Mouse (Mus musculus): ENCODE results near the gene Gak.
"Not testable (repeated sequence)": the region's sequence is repeated elsewhere in the genome, so short reads cannot be mapped to it uniquely, and the experiment has no call there.

Gene Gak

DNA sequence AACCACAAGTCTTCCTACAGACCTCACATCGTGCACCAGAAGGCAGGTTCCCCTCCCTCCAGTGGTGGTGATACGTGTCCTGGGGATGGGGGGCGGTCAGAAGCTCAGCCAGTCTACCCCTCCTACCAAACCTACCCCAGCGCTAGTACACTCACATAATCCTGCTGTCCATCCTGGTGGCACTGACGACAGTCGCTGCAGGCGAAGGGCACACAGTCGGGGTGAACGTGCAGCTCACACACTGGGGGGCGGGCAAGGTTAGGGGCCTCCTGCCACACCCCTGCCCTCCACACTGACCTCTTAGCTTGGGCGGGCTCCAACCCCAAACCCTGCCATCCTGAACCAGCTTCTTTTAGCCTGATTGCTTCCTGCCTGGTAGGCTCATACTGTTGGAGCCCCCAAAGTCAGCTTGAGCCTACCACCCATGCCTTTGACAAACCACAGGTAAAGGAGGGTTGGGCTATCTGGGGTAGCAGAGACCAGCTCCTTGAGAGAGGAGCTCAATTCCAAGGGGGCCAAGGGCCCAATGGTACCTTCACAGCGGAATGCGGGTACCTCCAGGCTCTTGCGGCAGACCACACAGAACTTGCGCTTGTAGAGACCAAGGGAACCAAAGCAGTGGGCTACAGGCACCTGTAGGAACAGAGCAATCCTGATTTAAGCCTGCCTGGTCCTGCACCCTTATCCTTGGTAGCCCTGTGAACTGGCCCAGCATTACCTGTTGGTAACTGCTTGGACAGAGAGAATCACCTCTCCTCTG lies 26.5 kb upstream of the Gak start:
- DNase-seq = no peak

DNA sequence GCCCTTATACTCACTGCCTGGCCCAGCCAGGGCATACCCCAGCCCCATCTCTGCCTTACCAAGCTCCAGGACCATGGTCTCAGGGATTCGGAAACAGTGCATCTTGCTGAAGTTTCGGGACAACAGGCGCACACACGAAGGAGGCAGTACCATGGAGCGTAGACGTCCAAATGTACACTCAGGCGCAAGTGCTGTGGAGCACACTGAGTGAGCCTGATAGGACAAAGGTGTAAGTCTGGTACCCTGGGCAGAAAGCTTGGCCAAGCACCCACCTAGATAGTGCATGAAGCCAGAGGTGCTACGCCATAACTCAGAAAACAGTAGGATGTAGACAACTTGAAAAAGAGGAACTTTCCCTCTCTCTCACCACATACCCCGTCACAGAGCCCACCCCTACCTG lies 25.8 kb upstream of the Gak start:
- no peak for DNase-seq

DNA sequence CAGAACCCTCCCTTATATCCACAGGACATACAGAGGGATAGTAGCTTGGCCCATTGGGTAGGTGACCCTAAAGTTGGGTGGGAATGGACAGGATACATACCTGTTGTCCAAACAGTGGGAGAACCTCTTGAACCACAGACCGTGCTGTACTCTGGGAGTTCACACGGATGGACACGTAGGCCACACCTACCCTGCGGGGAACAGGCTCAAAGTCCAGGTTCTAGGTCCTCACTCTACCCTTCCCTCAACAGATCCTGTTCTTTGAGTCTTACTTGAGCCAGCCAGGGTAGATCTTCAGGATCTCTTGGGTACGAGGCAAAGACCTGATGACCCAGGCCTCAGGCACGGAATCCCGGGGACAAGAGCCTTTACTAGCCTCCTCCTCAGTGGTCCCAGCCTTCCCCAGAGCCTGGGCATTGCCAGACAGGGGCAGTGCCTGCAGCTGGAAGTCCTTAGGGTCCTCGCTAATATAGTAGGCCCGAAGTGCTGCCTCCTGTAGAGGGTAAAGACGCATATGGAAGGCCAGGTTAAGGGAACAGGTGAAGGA lies 25.0 kb upstream of the Gak start:
- DNase-seq = no peak

DNA sequence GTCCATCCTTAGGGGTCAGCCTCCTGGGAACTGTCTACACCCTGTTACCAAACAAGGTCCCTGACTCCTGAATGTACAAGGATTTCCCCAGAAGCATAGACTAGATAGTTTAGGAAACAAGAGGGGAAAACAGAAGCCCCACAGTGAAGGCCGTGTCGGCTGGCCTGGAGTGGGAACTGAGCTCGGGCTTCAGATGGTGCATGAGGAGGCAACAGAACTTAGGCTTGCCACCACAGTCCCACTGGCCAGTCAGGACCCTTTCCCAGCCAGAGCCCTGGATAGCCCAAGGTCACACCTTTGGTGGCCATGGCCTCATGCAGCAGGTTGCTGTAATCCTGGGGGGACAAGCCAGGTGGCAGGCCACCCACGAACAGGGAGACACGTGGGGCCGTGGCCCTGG lies 23.8 kb upstream of the Gak start:
- DNase-seq = no peak

DNA sequence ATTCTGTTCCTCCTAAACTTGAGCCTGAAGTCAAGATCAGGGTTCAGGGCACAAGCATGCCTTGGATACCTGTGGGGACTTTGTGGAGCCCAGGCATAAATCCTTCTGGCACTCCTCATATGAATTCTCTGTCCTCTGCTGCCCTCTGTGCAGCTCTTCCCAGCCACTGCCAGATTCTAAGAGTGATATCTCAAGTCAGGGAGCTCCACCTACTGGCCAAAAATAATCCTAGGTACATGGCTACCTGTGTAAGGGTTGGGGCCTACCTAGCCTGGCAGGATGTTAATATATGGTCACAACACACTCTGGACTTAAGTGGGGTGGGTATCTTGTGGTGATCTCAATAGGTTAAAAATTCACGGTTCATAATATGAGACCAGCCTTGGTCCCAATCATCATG lies 22.3 kb upstream of the Gak start:
- DNase-seq = no peak

DNA sequence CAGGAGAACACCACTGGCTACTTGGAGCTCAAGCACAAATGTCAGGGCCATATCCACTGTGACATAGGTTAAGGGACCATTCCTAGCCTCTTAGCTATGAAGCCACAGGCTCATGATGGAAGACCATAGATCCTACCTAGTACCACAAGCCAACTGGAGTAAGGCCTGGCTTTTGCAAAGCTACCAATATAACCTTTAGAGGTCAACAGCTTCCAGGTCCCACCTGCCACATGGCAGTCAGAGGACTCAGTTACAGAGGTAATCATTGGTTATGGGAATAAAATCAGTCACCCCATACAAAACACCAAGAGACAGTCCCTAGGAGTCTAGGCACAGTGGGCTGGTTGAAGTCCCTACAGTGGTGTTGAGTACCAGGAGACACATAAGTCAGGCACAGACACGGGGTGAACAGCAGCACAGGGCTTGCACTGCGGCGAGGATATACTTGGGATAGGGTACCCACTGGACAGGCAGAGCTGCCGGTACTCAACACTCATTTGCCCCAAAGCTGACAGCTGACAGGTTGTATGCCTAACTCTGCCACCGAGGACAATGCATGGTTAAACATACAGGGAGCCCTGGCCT lies 21.7 kb upstream of the Gak start:
- no peak for DNase-seq

DNA sequence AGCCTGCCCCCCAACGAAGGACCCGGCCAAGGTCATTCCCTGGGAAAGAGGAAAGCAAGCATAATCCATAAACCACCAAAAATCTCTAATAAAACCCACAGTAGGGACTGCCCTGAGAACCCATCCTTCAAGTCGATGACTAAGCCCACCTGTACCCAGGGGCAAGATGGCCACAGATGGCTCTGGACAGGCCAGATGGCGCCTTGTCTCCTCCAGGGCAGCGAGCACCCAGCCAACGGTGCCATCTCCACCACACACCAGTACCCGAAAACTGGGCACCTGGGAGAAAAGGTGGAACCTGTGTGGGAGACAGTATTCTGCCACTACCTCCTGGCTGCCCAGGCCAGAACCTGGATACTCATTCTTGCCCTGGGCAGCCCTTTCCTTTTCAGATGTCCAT lies 20.8 kb upstream of the Gak start:
- no peak for DNase-seq

DNA sequence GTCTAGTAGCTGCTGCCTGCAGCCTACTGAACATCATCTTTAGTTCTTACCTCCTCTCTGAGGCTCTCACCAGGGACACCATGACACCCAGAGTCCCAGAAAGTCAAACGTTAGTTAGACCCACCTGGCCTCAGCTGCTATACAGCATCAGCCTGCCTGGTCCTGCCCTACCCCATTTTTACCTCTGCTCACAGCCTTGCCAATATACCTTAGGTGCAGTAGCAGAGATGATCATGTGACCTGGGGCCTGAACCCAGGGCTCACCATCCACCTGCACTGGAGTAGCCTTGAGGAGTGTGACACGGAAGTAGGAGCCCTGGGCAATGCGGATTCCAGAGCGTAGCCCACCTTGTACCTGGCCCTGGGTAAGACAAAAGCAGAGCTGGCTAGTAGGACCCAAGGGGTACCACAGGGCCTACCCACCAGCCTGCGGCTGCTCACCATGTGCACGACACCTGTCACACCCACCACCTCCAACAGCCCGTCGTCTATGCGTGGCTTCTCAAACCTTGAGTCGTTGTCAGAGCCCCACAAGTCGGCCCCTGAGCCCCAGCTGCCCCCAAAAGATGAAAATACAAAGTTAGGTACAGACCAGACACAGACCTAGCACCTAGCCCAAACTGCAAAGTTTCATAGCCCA lies 19.5 kb upstream of the Gak start:
- DNase-seq = no peak

DNA sequence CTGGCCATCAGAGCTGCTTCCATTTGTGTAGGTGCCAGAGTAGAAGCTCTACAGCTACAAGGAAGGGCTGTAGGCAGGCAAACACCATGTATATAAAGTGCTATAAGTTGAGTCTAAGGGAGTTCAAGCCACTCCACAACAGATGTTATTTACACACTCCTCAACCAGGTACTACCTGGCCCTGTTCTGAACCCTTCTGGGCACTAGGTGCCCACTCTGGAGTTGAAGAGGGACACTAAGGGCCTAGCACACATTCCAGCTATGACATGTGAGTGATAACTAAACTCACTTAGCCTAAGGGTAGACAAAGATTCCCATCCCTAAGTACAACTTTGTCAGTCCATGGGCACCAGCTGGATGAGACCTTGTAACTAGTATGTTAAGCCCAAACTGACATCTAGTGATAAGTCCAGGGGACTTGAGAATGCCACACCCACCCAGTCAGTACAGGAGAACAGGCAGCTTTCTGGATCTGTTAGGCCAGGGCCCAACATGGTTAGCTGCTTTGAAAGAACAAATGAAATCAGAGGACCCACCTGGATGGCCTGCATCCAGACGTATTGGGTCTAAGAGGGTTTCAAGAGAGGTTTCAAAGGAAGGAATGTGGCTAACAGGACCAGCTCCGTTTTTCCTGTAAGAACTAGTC lies 18.4 kb upstream of the Gak start:
- DNase-seq = no peak

DNA sequence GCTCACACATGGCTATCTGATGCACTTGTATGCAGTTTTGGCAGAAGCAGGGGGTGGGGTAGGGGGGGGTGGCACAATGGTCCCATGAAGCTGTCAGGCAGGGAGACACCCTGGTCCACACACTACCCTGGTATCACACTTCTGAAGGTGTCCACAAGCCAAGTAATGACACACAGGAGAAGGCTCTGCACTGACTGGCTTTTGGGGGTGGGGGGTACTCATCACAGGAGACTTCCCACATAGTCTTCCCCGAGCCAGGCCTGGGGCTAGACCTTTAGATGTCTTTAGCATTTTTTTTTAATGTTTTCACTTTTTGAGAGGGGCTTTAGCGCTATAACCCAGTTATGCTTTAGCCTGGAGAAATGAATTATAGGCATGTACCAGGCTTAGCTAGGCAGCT lies 17.8 kb upstream of the Gak start:
- DNase-seq = no peak

DNA sequence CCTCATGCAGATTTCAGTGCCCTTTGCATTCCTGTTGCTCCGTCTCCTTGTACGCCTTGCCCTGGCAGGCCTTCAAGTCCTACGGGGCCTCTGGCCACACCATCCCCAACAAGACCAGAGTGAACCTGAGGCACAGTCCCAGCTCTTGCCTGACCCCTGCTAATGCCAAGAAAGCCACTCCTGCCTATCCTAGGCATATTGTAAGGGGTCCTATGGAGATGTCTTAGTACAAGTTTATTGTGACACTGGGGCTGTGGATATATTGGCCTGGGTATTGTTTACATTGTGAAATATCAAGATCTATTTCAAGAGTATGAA lies 16.7 kb upstream of the Gak start:
- DNase-seq = no peak

DNA sequence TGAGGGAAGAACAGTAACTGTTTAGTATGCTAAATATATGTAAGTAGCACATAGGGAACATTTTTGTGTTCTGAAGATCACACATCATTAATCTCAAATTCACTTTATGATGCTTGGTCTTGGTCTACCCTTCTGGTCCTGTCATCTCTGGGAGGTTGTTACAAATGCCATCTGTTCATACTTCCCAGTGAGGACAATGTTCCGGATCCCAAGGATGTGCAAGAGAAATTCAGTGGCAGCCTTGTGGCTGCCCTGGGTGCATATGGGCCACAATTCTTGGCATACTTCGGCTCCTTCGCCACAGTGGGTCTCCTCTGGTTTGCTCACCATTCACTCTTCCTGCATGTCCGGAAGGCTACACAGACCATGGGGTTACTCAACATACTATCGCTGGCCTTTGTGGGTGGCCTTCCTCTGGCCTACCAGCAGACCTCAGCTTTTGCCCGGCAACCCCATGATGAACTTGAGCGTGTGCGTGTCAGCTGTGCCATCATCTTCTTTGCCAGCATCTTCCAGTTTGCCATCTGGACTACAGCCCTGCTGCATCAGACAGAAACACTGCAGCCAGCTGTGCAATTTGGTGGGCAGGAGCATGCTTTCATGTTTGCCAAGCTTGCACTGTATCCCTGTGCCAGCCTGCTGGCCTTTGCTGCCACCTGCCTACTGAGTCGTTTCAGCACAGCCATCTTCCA lies 16.2 kb upstream of the Gak start:
- DNase-seq = no peak

DNA sequence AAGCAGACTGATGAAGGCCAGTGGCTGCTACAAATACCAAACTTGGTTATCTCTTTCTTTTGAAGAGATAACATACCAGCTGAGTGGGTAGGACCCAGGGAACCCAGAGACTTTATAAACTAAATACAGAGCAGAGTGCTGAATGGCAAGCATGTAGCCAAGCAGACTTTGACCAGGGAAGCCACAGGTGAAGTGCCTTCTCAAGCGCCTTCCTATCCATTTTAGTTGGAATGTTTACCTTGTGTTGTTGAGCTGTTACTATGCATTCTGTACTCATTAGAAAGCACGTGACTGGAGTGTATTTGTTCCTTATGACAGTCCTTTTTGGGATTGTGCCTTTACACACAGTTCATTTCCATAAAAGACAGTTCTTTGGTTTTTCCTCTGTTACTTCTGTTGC lies 14.1 kb upstream of the Gak start:
- DNase-seq = no peak

DNA sequence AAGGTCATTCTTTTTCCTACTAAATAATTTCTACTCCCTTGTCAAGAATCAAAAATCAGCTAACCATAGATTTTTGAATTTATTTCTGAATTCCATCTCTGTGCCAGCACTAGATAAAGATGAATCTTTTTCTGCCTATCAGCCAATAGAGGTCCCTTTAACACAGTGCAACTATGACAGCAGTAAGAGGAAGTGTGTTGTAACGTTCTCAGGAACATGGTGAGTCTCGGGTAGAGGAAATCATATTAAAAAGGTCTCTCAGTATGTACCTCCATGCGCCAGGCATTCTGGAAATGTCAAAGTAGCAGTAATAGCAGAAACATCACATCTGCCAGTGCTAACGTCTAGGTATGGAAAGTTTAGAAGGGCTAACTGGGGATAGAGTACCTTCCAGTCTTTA lies 6.6 kb upstream of the Gak start:
- no peak for DNase-seq

DNA sequence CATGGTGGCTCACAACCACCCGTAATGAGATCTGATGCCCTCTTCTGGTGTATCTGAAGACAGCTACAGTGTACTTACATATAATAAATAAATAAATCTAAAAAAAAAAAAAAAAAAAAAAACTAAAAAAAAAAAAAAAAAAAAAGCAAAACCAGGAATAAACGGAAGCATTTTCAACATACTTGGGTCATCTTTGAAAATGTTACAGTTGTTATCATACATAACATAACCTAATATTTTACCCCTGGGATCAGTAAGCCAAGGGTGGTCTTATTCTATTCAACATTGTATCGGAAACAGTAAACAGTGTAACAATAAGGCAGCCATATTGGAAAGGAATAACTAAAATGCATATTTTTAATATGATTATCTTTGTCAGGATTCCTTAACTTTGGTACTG lies 4.5 kb upstream of the Gak start:
- not testable (repeated sequence) for DNase-seq

DNA sequence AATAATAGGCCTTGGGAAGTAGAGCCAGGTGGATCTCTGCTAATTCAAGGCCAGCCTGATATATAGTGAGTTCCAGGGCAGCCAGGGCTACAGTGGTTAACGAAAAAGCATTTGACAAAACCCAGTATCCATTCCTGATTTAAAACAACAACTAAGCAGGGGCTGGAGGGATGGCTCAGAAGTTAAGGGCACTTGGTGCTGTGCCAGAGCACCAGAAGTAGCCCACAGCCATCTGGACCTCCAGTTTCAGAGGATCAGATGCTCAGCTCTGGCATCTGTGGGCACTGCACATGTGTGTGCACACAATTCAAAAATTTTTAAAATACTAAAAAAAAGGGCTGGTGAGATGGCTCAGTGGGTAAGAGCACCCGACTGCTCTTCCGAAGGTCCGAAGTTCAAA lies 4.1 kb upstream of the Gak start:
- no peak for DNase-seq

DNA sequence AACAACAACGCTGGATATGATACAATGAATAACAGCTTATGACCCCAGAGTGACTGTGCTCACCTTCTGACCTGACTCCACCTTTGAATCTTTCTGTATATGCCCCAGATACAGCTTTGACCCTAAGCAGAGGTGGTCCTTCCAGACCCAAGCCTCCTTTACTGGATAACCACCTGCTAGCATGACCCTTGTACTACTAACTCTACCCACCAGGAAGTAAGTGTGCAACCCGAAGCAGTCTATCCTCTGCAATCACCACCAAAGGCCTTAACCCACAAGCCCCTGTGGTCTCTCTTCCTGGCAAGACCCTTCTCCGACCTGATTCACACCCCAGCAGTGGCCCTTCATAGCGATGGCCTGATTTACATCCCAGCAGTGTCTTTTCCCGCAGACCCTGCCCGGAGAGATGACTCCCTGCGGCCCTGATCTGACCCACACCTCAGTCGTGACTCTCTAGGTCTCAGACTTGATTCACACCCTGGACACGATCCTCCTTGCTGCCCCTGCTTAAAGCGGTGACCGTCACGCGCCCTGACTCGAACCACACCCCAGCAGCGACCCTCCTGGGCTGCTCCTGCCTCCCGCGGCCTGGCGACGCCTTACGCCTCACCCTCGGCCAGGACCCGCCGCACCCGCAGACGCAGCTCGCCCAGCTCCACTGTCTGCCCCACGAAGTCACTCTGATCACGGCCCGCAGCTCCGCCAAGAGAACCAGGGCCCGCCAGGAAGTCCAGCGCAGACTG lies 493 bp downstream of the Gak start:
- peak in 1 of 2 experiments; percentile 15 for DNase-seq

DNA sequence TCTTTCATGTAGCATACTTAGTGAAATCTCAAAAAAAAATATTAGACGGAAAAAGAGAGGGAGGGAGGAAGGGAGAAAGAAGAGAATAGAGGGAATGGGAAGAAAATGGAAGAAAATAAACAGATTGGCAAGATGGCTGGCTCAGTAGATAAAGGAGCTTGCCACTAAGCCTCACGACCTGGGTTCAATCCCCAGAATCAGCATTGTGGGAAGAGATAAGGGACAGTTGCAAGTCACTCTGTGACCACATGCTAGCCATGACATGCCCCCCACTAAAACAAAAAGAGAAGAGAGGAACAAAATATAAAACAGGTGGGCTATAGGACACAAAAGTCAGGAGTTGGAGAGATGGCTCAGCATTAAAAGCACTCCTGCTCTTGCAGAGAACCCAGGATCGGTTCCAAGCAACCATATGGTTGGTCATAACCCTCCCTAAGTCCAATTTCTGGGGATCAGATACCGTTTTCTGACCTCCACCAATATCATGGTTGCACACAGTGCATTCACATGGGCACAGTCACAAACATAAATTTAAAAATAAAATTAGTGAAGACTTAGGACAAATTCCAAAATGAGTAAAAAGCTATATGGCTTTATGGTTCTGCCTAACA lies 3.4 kb downstream of the Gak start:
- DNase-seq = no peak

DNA sequence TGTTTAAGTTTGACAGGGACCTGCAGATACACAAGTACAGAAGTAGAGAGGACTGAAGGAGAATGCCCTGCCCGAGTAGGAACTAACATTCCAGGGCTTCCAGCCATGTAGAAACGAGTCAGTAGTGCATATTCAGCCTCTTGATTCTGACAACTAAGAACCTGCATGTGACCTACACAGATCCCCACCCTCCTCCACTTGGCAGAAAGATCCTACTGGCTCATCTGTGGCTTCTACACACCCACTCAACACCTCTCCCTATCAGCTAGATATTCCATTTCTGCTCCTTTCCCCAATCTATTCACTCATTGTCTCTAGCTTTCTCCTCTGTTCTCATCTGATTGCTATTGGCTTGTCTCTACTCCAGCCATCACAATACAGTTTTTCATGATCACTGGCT lies 7.7 kb downstream of the Gak start:
- no peak for DNase-seq

DNA sequence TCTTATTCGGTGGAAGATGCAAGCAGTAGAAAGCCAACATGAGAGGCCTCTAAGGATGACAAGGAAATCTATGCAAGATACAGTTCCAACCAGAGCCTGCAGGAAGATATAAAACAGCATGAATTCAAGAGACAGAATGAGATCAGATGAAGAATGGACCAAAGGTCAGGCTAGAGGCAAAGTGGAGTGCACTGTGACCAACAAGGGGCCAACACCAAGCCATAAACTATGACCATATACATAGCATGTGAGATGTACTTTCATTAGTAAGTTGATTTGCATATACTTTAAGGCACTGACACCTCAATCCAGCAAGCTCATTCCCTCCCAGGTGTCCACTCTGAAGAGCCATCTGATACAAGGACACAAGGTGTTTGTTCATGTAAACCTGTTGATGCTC lies 19.1 kb downstream of the Gak start:
- no peak for DNase-seq

DNA sequence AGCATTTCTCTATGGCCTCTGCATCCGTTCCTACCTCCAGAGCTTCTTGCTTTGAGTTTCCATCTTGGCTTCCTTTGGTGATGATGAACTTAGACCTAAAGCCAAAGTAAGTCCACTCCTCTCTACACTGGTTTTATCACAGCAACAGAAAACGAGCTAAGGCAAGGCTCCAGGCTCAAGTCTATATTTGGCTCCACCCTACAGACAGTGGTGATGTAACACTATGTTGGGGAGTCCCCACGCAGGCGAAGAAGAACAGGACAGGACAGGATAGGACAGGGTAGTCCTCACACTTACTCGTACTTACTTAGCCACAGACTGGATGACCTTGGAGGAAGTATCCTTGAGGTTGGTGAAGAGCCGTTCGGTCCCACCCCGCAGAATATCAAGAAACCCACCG lies 27.0 kb downstream of the Gak start:
- no peak for DNase-seq

DNA sequence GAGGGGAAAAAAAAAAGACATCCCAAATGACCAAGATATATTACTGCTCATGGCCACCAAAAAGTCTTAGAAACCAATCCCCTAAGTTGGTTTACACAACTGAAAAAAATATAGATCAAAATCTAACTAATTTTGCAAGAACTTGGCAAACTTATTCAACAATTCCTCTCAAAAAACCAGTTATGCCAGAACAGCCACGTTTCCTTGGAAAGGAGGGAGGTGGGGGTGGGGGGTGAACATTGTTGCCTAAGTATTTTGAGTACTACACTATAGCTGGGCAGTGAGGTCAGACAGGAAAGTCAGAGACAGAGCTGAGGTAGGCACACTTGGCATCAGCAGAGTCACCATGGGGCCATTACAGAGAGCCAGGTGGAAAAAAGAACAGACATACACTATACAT lies 29.6 kb downstream of the Gak start:
- DNase-seq = no peak
